Mouse (Mus musculus) layer of hippocampus, adult 11-12 months (tissue): ENCODE data around the gene Mri1.

ENCODE experiments used
- DNase-seq: peaks from one replicate; pipeline ENCODE4 v3.0.0; 2022; ENCODE audit warnings: low spot score

Mri1 gene

GRCm38 (mm10) chr8:84236998-84237473 lies 20.1 kb downstream of the Mri1 start, which contains the start of gene Zswim4:
TSS of gene Zswim4 (minus strand) at chr8:84237055.
- DNase-seq = peak; percentile 99

- no peak for DNase-seq
These were observed 20.6 kb downstream of the Mri1 start for GRCm38 (mm10) chr8:84236410-84236997.

- DNase-seq = no peak
These were observed 21.2 kb downstream of the Mri1 start for GRCm38 (mm10) chr8:84235746-84236409.

- DNase-seq = no peak
These were observed 24.1 kb downstream of the Mri1 start for GRCm38 (mm10) chr8:84233055-84233454.

GRCm38 (mm10) chr8:84230735-84231134 lies 26.4 kb downstream of the Mri1 start:
- DNase-seq = no peak

- DNase-seq = no peak
These were observed 33.6 kb downstream of the Mri1 start for GRCm38 (mm10) chr8:84223322-84224029.

GRCm38 (mm10) chr8:84222566-84223165 lies 34.5 kb downstream of the Mri1 start:
- DNase-seq = no peak

- no peak for DNase-seq
These were observed 37.0 kb downstream of the Mri1 start for GRCm38 (mm10) chr8:84220105-84220504.

GRCm38 (mm10) chr8:84218143-84218542 lies 39.0 kb downstream of the Mri1 start:
- no peak for DNase-seq

GRCm38 (mm10) chr8:84217206-84217605 lies 39.9 kb downstream of the Mri1 start:
- no peak for DNase-seq

- DNase-seq = no peak
These were observed 43.8 kb downstream of the Mri1 start for GRCm38 (mm10) chr8:84213277-84213676.

GRCm38 (mm10) chr8:84211881-84212563 lies 45.1 kb downstream of the Mri1 start:
- no peak for DNase-seq

GRCm38 (mm10) chr8:84211202-84211601 lies 45.9 kb downstream of the Mri1 start:
- DNase-seq = no peak

GRCm38 (mm10) chr8:84210167-84210791 lies 46.8 kb downstream of the Mri1 start:
- DNase-seq = peak; percentile 81

- no peak for DNase-seq
These were observed 48.4 kb downstream of the Mri1 start for GRCm38 (mm10) chr8:84208381-84209380.

GRCm38 (mm10) chr8:84207811-84208210 lies 49.3 kb downstream of the Mri1 start:
- DNase-seq = no peak

- no peak for DNase-seq
These were observed 50.5 kb downstream of the Mri1 start for GRCm38 (mm10) chr8:84206666-84207065.

GRCm38 (mm10) chr8:84205073-84205472 lies 52.1 kb downstream of the Mri1 start:
- DNase-seq = no peak

- DNase-seq = no peak
These were observed 53.0 kb downstream of the Mri1 start for GRCm38 (mm10) chr8:84203975-84204772.
